Mouse (Mus musculus) splenic B cell, adult 2 months (primary cell): ENCODE results near the gene Abcg5.

Source experiments
- DNase-seq: peaks from one replicate; pipeline ENCODE4 v3.0.0-alpha.2; 2011; ENCODE audit warnings: low read depth, low spot score
- H3K27me3 ChIP-seq: 2 replicates; pipeline ENCODE4 v1.6.1; 2012; ENCODE audit warnings: mild to moderate bottlenecking, low read length, moderate library complexity, mixed read lengths; ENCODE audit not compliant: control insufficient read depth, poor library complexity, insufficient read depth, severe bottlenecking
- H3K36me3 ChIP-seq: 2 replicates; pipeline ENCODE4 v1.6.1; 2012; ENCODE audit warnings: mild to moderate bottlenecking, low read length, moderate library complexity, mixed read lengths; ENCODE audit not compliant: control insufficient read depth, poor library complexity, insufficient read depth, severe bottlenecking

Gene Abcg5

GRCm38 (mm10) chr17:84621209-84621608 lies 61.6 kb downstream of the Abcg5 start:
- no peak for DNase-seq
- H3K36me3 ChIP-seq, result no peaks in the 10 kb centered on the region
- H3K27me3 ChIP-seq, result no peaks in the 10 kb centered on the region

GRCm38 (mm10) chr17:84620610-84621009 lies 62.2 kb downstream of the Abcg5 start:
- Histone ChIP-seq H3K27me3 (no peaks in the 10 kb centered on the region), H3K36me3 (no peaks in the 10 kb centered on the region)
- DNase-seq, result no peak

GRCm38 (mm10) chr17:84620076-84620475 lies 62.7 kb downstream of the Abcg5 start:
- DNase-seq, result no peak
- no peaks in the 10 kb centered on the region for H3K36me3 ChIP-seq
- no peaks in the 10 kb centered on the region for H3K27me3 ChIP-seq

GRCm38 (mm10) chr17:84619112-84619511 lies 63.7 kb downstream of the Abcg5 start:
- Histone ChIP-seq H3K27me3 (no peaks in the 10 kb centered on the region), H3K36me3 (no peaks in the 10 kb centered on the region)

GRCm38 (mm10) chr17:84617953-84618352 lies 64.9 kb downstream of the Abcg5 start:
- no peaks in the 10 kb centered on the region for H3K27me3 ChIP-seq
- DNase-seq, result no peak
- no peaks in the 10 kb centered on the region for H3K36me3 ChIP-seq

More at GRCm38 (mm10) chr17:84619112-84619511, 63.7 kb downstream of the Abcg5 start:
- DNase-seq, result no peak

GRCm38 (mm10) chr17:84616526-84617074 lies 66.2 kb downstream of the Abcg5 start:
- Histone ChIP-seq H3K27me3 (no peaks in the 10 kb centered on the region), H3K36me3 (no peaks in the 10 kb centered on the region)
- DNase-seq, result no peak

- Histone ChIP-seq H3K36me3 (no peaks in the 10 kb centered on the region), H3K27me3 (no peaks in the 10 kb centered on the region)
- DNase-seq, result no peak
Observed at GRCm38 (mm10) chr17:84615811-84616210, 67.0 kb downstream of the Abcg5 start.

- no peaks in the 10 kb centered on the region for H3K36me3 ChIP-seq
- H3K27me3 ChIP-seq, result no peaks in the 10 kb centered on the region
- no peak for DNase-seq
Observed at GRCm38 (mm10) chr17:84611971-84612370, 70.8 kb downstream of the Abcg5 start.

GRCm38 (mm10) chr17:84611500-84611899 lies 71.3 kb downstream of the Abcg5 start:
- H3K27me3 ChIP-seq, result no peaks in the 10 kb centered on the region
- DNase-seq, result no peak
- no peaks in the 10 kb centered on the region for H3K36me3 ChIP-seq

GRCm38 (mm10) chr17:84608606-84609005 lies 74.2 kb downstream of the Abcg5 start:
- Histone ChIP-seq H3K36me3 (no peaks in the 10 kb centered on the region), H3K27me3 (no peaks in the 10 kb centered on the region)
- no peak for DNase-seq
